Mouse (Mus musculus): ENCODE results near the gene Atp1a3. TPM values are rescaled to one million over a fixed set of nuclear protein-coding genes. Genes with fewer than 3 reads are reported as not detected.
"Not testable (repeated sequence)": the region's sequence is repeated elsewhere in the genome, so short reads cannot be mapped to it uniquely, and the experiment has no call there.

Atp1a3 gene
- 11.2 and 16.0 TPM in 2 replicates for polyA plus RNA-seq (2012; rRNA removed)

DNA sequence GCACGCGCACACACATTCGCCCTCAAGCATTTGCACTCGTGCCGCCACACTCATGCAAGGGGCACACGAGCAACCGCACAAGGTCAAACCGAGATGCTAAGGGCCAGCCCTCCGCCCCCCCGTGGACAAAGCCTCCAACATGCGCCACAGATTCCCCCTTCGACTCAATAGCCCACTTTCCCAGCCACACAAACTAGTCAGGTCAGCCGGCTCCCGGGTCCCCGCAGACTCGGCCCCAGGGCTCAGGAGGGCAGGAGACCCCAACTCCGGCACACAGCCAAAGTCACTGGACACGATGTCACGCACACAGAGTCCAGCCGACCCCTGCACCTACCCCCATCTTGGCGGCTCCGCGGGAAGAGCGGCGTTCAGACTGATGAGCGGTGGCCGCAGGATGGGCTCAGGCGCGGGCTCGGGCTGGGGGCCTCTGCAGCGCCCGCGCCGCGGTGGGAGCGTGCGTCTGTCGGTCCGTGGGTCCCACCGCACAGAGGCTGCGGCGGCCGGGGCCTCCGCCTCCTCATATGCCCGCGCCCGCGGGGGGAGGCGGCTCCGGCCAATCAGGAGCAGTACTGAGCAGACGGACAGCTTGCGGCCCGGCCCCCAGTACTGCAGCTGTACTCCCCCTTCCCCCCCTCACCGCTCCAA lies at the start of gene Atp1a3:
Gene Atp1a3 (minus strand): TSS at position 538 of the 645 bp plus-strand sequence.
- Histone ChIP-seq H3K4me3 (ENCODE audit: extremely low read depth, insufficient read depth, insufficient read length) (peak within 1 kb of the TSS; percentile 37), H3K4me1 (ENCODE audit: control insufficient read depth, insufficient read depth, insufficient read length) (peaks cover 6% of the 10 kb centered on the region), H3K27me3 (ENCODE audit: control insufficient read depth, insufficient read depth, low read length) (peaks cover 22% of the 10 kb centered on the region), H3K36me3 (ENCODE audit: control insufficient read depth, insufficient read depth, low read length) (no peaks in the 10 kb centered on the region), H3K27ac (ENCODE audit: insufficient read depth, low read length) (no peak within 1 kb of the TSS)
- no peak for DNase-seq (ENCODE audit: low read depth in 1 of 2, low spot score in 2 of 2)
- WGBS: 4% methylated on average over 52 of the region's 54 CpGs
- no peak for TF ChIP-seq CTCF (IDR thresholded peaks at IDR 0.05; ENCODE audit: extremely low read depth, insufficient read depth, insufficient read length, insufficient replicate concordance)
- no peak for TF ChIP-seq POLR2A (IDR thresholded peaks at IDR 0.05; ENCODE audit: low read depth, low read length)

DNA sequence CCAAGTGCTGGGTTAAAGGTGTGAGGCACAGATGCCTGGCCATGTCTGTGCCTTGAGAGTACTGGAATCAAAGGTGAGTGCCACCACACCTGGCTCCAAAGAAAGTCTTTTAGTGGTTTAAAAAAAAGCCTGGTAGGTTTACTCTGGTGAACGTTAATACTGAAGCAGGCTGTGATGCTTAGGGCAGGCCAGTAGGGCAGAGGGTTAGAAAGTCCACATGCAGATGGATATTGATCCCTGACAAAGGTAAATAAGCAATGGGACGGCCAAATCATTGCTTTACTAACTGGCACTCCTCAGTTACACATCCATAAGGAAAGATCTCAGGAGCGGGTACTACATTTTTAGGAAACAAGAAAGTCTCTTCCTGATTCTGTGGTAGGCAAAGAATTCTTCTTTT lies 46.8 kb upstream of the Atp1a3 start:
- no peaks in the 10 kb centered on the region for H3K4me1 ChIP-seq (ENCODE audit: control insufficient read depth, insufficient read depth, insufficient read length)
- no peak overlapping the region for H3K27ac ChIP-seq (ENCODE audit: insufficient read depth, low read length)
- no peaks in the 10 kb centered on the region for H3K27me3 ChIP-seq (ENCODE audit: control insufficient read depth, insufficient read depth, low read length)
- no peaks in the 10 kb centered on the region for H3K36me3 ChIP-seq (ENCODE audit: control insufficient read depth, insufficient read depth, low read length)
- no peak overlapping the region for H3K4me3 ChIP-seq (ENCODE audit: extremely low read depth, insufficient read depth, insufficient read length)
- WGBS: 89% methylated on average over 3 of the region's 3 CpGs
- TF ChIP-seq CTCF (IDR thresholded peaks at IDR 0.05; ENCODE audit: extremely low read depth, insufficient read depth, insufficient read length, insufficient replicate concordance) (no peak), POLR2A (IDR thresholded peaks at IDR 0.05; ENCODE audit: low read depth, low read length) (no peak)
- no peak for DNase-seq (ENCODE audit: low read depth in 1 of 2, low spot score in 2 of 2)

GRCm38 (mm10) chr7:25049295-25049930 lies 43.7 kb upstream of the Atp1a3 start:
- no peak for DNase-seq (ENCODE audit: low read depth in 1 of 2, low spot score in 2 of 2)
- Histone ChIP-seq H3K36me3 (ENCODE audit: control insufficient read depth, insufficient read depth, low read length) (no peaks in the 10 kb centered on the region), H3K4me1 (ENCODE audit: control insufficient read depth, insufficient read depth, insufficient read length) (no peaks in the 10 kb centered on the region), H3K4me3 (ENCODE audit: extremely low read depth, insufficient read depth, insufficient read length) (no peak overlapping the region), H3K27ac (ENCODE audit: insufficient read depth, low read length) (no peak overlapping the region), H3K27me3 (ENCODE audit: control insufficient read depth, insufficient read depth, low read length) (no peaks in the 10 kb centered on the region)
- 87% methylated on average over 16 of the region's 16 CpGs for WGBS
- TF ChIP-seq CTCF (IDR thresholded peaks at IDR 0.05; ENCODE audit: extremely low read depth, insufficient read depth, insufficient read length, insufficient replicate concordance) (no peak), POLR2A (IDR thresholded peaks at IDR 0.05; ENCODE audit: low read depth, low read length) (no peak)

DNA sequence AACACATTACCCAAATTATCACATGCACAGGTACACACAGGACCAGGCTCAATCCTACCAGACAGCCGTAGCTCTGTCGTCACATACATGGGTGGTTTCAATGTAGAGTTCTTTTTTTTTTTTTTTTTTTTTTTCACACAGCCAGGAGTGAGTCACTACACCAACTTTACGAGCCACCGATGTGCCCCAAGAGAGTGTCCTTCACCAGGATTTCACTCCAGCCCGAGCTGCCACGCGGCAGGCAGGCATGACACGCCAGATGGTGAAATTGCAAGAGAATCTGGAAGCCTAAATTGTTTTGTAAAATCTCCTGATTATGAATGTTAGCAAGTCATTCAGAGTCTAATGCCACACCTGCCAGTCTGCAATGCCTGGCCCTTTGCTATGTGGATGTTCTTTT lies 41.6 kb upstream of the Atp1a3 start:
- no peak for DNase-seq (ENCODE audit: low read depth in 1 of 2, low spot score in 2 of 2)
- 91% methylated on average over 8 of the region's 8 CpGs for WGBS
- Histone ChIP-seq H3K27ac (ENCODE audit: insufficient read depth, low read length) (no peak overlapping the region), H3K36me3 (ENCODE audit: control insufficient read depth, insufficient read depth, low read length) (no peaks in the 10 kb centered on the region), H3K4me1 (ENCODE audit: control insufficient read depth, insufficient read depth, insufficient read length) (no peaks in the 10 kb centered on the region), H3K27me3 (ENCODE audit: control insufficient read depth, insufficient read depth, low read length) (no peaks in the 10 kb centered on the region), H3K4me3 (ENCODE audit: extremely low read depth, insufficient read depth, insufficient read length) (no peak overlapping the region)
- TF ChIP-seq POLR2A (IDR thresholded peaks at IDR 0.05; ENCODE audit: low read depth, low read length) (no peak), CTCF (IDR thresholded peaks at IDR 0.05; ENCODE audit: extremely low read depth, insufficient read depth, insufficient read length, insufficient replicate concordance) (no peak)

DNA sequence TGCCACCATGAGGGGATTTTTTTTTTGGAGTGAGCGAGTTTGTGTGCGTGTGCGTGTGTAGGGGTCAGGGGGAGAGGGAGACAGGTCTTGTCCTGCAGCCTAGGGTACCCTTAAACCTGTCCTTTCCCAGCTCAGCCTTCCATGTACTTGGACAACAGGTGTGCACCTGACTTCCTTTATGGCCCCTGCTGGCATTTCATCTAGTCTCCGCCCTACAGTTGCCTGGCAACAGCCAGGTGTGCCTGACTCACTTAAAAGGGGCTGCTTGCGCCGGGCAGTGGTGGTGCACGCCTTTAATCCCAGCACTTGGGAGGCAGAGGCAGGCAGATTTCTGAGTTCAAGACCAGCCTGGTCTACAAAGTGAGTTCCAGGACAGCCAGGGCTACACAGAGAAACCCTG lies 38.8 kb upstream of the Atp1a3 start:
- H3K27me3 ChIP-seq (ENCODE audit: control insufficient read depth, insufficient read depth, low read length); H3K4me3 ChIP-seq (ENCODE audit: extremely low read depth, insufficient read depth, insufficient read length); DNase-seq (ENCODE audit: low read depth in 1 of 2, low spot score in 2 of 2); H3K4me1 ChIP-seq (ENCODE audit: control insufficient read depth, insufficient read depth, insufficient read length); H3K36me3 ChIP-seq (ENCODE audit: control insufficient read depth, insufficient read depth, low read length); H3K27ac ChIP-seq (ENCODE audit: insufficient read depth, low read length): not testable (repeated sequence)
- 89% methylated on average over 7 of the region's 7 CpGs for WGBS

GRCm38 (mm10) chr7:25041921-25042320 lies 36.2 kb upstream of the Atp1a3 start:
- H3K36me3 ChIP-seq (ENCODE audit: control insufficient read depth, insufficient read depth, low read length): no peaks in the 10 kb centered on the region

GRCm38 (mm10) chr7:25035916-25036315 lies 30.2 kb upstream of the Atp1a3 start:
- TF ChIP-seq POLR2A (IDR thresholded peaks at IDR 0.05; ENCODE audit: low read depth, low read length) (no peak), CTCF (IDR thresholded peaks at IDR 0.05; ENCODE audit: extremely low read depth, insufficient read depth, insufficient read length, insufficient replicate concordance) (peak; percentile 76; the same call in 1 of the 2 replicates)
- H3K36me3 ChIP-seq (ENCODE audit: control insufficient read depth, insufficient read depth, low read length): no peaks in the 10 kb centered on the region
- DNase-seq (ENCODE audit: low read depth in 1 of 2, low spot score in 2 of 2): peak; percentile 30 to 59
- no peak overlapping the region for H3K4me3 ChIP-seq (ENCODE audit: extremely low read depth, insufficient read depth, insufficient read length)
- 45% methylated on average over 7 of the region's 7 CpGs for WGBS
- H3K4me1 ChIP-seq (ENCODE audit: control insufficient read depth, insufficient read depth, insufficient read length): no peaks in the 10 kb centered on the region
- H3K27ac ChIP-seq (ENCODE audit: insufficient read depth, low read length): no peak overlapping the region
- H3K27me3 ChIP-seq (ENCODE audit: control insufficient read depth, insufficient read depth, low read length): no peaks in the 10 kb centered on the region

More at GRCm38 (mm10) chr7:25041921-25042320, 36.2 kb upstream of the Atp1a3 start:
- no peak for TF ChIP-seq CTCF (IDR thresholded peaks at IDR 0.05; ENCODE audit: extremely low read depth, insufficient read depth, insufficient read length, insufficient replicate concordance)
- TF ChIP-seq POLR2A (IDR thresholded peaks at IDR 0.05; ENCODE audit: low read depth, low read length): no peak
- WGBS: 94% methylated on average over 12 of the region's 12 CpGs
- no peaks in the 10 kb centered on the region for H3K4me1 ChIP-seq (ENCODE audit: control insufficient read depth, insufficient read depth, insufficient read length)
- no peak overlapping the region for H3K4me3 ChIP-seq (ENCODE audit: extremely low read depth, insufficient read depth, insufficient read length)
- H3K27ac ChIP-seq (ENCODE audit: insufficient read depth, low read length): no peak overlapping the region
- H3K27me3 ChIP-seq (ENCODE audit: control insufficient read depth, insufficient read depth, low read length): no peaks in the 10 kb centered on the region
- DNase-seq (ENCODE audit: low read depth in 1 of 2, low spot score in 2 of 2): no peak
